Mouse (Mus musculus): ENCODE measurements around the gene Sync. TPM values are rescaled to one million over a fixed set of nuclear protein-coding genes. Genes with fewer than 3 reads are reported as not detected.

Gene Sync
- polyA plus RNA-seq (2015; fragmentation: Nextera tagmentation; extraction: Ambion mirVana) = 1.2 and 1.3 TPM in 2 replicates

DNA sequence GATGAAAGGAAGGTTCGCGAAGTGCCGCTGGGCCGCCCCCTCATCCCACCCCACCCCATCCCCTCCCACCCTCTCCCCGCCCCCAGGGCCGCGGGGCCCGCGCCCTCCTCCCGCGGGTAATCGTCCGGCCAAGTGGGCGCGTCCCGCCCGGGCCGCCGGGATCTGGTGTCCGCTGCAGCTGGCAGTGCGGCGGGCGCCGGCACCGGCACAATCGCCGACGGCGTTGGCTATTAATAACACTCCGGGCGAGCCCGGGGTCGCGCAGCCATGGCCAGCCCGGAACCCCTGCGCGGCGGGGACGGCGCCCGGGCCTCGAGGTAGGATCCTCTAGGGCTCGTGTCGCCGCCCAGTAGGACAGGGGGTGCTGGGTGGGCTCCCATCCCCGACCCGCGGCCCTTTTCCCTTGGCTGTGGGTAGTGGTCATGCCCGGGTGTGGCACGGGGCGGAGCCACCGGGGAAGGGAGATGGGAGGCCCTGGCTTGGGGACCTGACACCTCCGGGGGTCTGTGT, at the start of gene Sync:
Sync (plus strand) TSS at position 146 of the 510 bp plus-strand sequence.
- Histone ChIP-seq H3K4me3 (ENCODE audit: low read length) (peak within 1 kb of the TSS; percentile 60), H3K27ac (ENCODE audit: low read length) (0 out of 2 replicates have a peak within 1 kb of the TSS, but pooled peaks have one; percentile 17), H3K36me3 (ENCODE audit: insufficient read depth, low read length) (no peaks in the 10 kb centered on the region), H3K27me3 (ENCODE audit: insufficient read depth, low read length) (peaks cover 4% of the 10 kb centered on the region; the same call in 1 of the 2 replicates), H3K4me2 (replicated peaks; ENCODE audit: low read depth, low read length) (peak within 1 kb of the TSS; percentile 99), H3K4me1 (ENCODE audit: insufficient read depth, low read length) (peaks cover 22% of the 10 kb centered on the region), H3K9ac (replicated peaks; ENCODE audit: low read length) (peak within 1 kb of the TSS; percentile 68), H3K9me3 (ENCODE audit: low read length) (no peaks in the 10 kb centered on the region)
- peak; percentile 62 for ATAC-seq (ENCODE audit: low FRiP score, low TSS enrichment)
- under 1% methylated on average over 52 of the region's 53 CpGs for WGBS

DNA sequence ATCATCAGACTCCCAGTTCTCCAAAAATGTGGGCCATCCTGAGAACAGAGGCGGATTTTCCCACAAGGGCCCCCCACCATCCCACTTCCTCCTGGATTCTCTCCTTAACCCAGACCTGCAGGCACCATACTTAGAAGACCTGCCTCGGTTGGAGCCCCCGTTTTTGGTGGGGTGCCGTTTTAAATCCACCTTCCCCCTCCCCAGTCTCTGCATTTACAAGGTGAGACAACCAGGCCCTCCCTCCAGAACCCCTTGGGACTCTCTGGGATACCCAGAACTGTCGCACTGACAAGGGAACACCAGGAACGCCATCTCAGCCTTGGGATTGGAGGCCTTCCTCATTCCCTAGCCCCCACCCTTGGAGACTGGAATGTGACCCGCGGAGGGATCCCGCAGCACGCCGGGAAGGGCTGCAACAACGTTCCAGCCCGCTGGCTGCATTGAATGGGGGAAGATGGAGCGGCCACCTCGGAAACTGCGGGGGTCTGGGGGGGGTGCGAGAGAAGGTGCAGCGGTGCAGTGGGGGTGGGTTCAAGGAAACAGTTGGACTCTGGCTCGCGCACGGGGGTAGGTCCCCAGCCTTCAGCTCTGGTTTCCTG, 49.5 kb upstream of the Sync start:
- Histone ChIP-seq H3K4me1 (ENCODE audit: insufficient read depth, low read length) (peaks cover 64% of the 10 kb centered on the region), H3K27me3 (ENCODE audit: insufficient read depth, low read length) (no peaks in the 10 kb centered on the region), H3K27ac (ENCODE audit: low read length) (peak overlapping the region; percentile 77), H3K9ac (replicated peaks; ENCODE audit: low read length) (peak overlapping the region; percentile 82), H3K4me3 (ENCODE audit: low read length) (peak overlapping the region; percentile 82), H3K9me3 (ENCODE audit: low read length) (no peaks in the 10 kb centered on the region), H3K36me3 (ENCODE audit: insufficient read depth, low read length) (no peaks in the 10 kb centered on the region), H3K4me2 (replicated peaks; ENCODE audit: low read depth, low read length) (peak overlapping the region; percentile 90)
- 9% methylated on average over 21 of the region's 21 CpGs for WGBS
- ATAC-seq (ENCODE audit: low FRiP score, low TSS enrichment) = peak; percentile 8; the same call in 1 of the 2 replicates

GRCm38 (mm10) chr4:129238579-129239016, 48.8 kb upstream of the Sync start:
- peaks cover 59% of the 10 kb centered on the region for H3K4me1 ChIP-seq (ENCODE audit: insufficient read depth, low read length)
- H3K27me3 ChIP-seq (ENCODE audit: insufficient read depth, low read length) = no peaks in the 10 kb centered on the region
- H3K4me2 ChIP-seq (replicated peaks; ENCODE audit: low read depth, low read length) = peak overlapping the region; percentile 90
- H3K4me3 ChIP-seq (ENCODE audit: low read length) = peak overlapping the region; percentile 82
- H3K36me3 ChIP-seq (ENCODE audit: insufficient read depth, low read length) = no peaks in the 10 kb centered on the region
- no peaks in the 10 kb centered on the region for H3K9me3 ChIP-seq (ENCODE audit: low read length)
- 2% methylated on average over 22 of the region's 23 CpGs for WGBS
- ATAC-seq (ENCODE audit: low FRiP score, low TSS enrichment) = peak; percentile 41
- peak overlapping the region; percentile 82 for H3K9ac ChIP-seq (replicated peaks; ENCODE audit: low read length)
- peak overlapping the region; percentile 77 for H3K27ac ChIP-seq (ENCODE audit: low read length)

- Histone ChIP-seq H3K9ac (replicated peaks; ENCODE audit: low read length) (peak overlapping the region; percentile 82), H3K4me2 (replicated peaks; ENCODE audit: low read depth, low read length) (peak overlapping the region; percentile 90), H3K27me3 (ENCODE audit: insufficient read depth, low read length) (no peaks in the 10 kb centered on the region), H3K4me3 (ENCODE audit: low read length) (peak overlapping the region; percentile 82), H3K36me3 (ENCODE audit: insufficient read depth, low read length) (no peaks in the 10 kb centered on the region), H3K4me1 (ENCODE audit: insufficient read depth, low read length) (peaks cover 58% of the 10 kb centered on the region), H3K9me3 (ENCODE audit: low read length) (no peaks in the 10 kb centered on the region), H3K27ac (ENCODE audit: low read length) (peak overlapping the region; percentile 77)
- peak; percentile 86 for ATAC-seq (ENCODE audit: low FRiP score, low TSS enrichment)
- under 1% methylated on average over 26 of the region's 29 CpGs for WGBS
These were observed 48.3 kb upstream of the Sync start for GRCm38 (mm10) chr4:129239075-129239474.

DNA sequence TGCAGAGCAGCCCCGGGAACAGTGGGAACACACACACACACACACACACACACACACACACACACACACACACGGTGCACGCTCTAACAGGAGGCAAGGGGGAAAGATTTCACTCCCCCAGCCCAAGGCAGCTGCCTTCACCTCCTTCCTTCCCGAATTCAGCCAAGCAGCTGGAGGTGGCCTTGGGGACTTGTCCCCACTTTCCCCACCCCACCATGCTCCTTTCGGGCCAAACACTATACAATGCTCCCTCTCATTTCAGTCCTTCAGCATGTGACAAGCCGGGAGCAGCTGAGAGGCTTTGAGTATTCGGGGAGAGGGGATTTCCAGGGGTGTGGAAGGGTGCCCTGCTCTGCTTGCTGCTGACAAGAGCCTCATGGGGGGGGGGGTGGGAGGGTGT, 45.5 kb upstream of the Sync start:
- H3K9me3 ChIP-seq (ENCODE audit: low read length) = no peaks in the 10 kb centered on the region
- H3K4me2 ChIP-seq (replicated peaks; ENCODE audit: low read depth, low read length) = no peak overlapping the region
- 21% methylated on average over 7 of the region's 7 CpGs for WGBS
- H3K4me1 ChIP-seq (ENCODE audit: insufficient read depth, low read length) = peaks cover 56% of the 10 kb centered on the region
- H3K27ac ChIP-seq (ENCODE audit: low read length) = no peak overlapping the region
- H3K9ac ChIP-seq (replicated peaks; ENCODE audit: low read length) = no peak overlapping the region
- H3K4me3 ChIP-seq (ENCODE audit: low read length) = no peak overlapping the region
- H3K36me3 ChIP-seq (ENCODE audit: insufficient read depth, low read length) = no peaks in the 10 kb centered on the region
- no peaks in the 10 kb centered on the region for H3K27me3 ChIP-seq (ENCODE audit: insufficient read depth, low read length)
- no peak for ATAC-seq (ENCODE audit: low FRiP score, low TSS enrichment)

DNA sequence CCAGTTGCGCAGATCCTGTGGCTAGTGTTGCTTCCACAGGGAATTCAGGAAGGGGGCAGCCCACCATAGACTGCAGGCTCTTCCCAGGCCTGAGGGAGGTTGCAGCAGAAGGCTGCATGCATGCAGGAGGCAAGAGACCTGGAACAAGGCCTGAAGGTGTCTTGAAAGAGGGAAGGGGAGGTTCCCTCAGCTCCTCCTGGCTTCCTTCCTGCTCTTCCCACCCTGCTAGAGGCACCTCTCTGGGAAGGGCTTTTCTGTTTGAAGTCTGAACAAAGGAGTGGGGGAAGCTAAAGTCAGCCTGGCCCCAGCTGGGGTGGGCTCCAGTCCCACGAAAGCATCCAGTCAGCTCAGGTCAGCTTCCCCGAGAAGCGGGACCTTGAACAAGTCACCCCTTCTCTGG, 45.1 kb upstream of the Sync start:
- Histone ChIP-seq H3K4me2 (replicated peaks; ENCODE audit: low read depth, low read length) (no peak overlapping the region), H3K4me3 (ENCODE audit: low read length) (no peak overlapping the region), H3K27me3 (ENCODE audit: insufficient read depth, low read length) (no peaks in the 10 kb centered on the region; the same call in 1 of the 2 replicates), H3K9me3 (ENCODE audit: low read length) (no peaks in the 10 kb centered on the region), H3K9ac (replicated peaks; ENCODE audit: low read length) (no peak overlapping the region), H3K4me1 (ENCODE audit: insufficient read depth, low read length) (peaks cover 57% of the 10 kb centered on the region), H3K36me3 (ENCODE audit: insufficient read depth, low read length) (no peaks in the 10 kb centered on the region), H3K27ac (ENCODE audit: low read length) (no peak overlapping the region)
- WGBS = 45% methylated on average over 4 of the region's 4 CpGs
- ATAC-seq (ENCODE audit: low FRiP score, low TSS enrichment) = no peak

- WGBS = 43% methylated on average over 4 of the region's 4 CpGs
- H3K27ac ChIP-seq (ENCODE audit: low read length) = no peak overlapping the region
- H3K4me2 ChIP-seq (replicated peaks; ENCODE audit: low read depth, low read length) = no peak overlapping the region
- no peak for ATAC-seq (ENCODE audit: low FRiP score, low TSS enrichment)
- H3K27me3 ChIP-seq (ENCODE audit: insufficient read depth, low read length) = no peaks in the 10 kb centered on the region; the same call in 1 of the 2 replicates
- no peaks in the 10 kb centered on the region for H3K9me3 ChIP-seq (ENCODE audit: low read length)
- no peak overlapping the region for H3K4me3 ChIP-seq (ENCODE audit: low read length)
- no peaks in the 10 kb centered on the region for H3K36me3 ChIP-seq (ENCODE audit: insufficient read depth, low read length)
- peaks cover 57% of the 10 kb centered on the region for H3K4me1 ChIP-seq (ENCODE audit: insufficient read depth, low read length)
- H3K9ac ChIP-seq (replicated peaks; ENCODE audit: low read length) = no peak overlapping the region
These were observed 44.7 kb upstream of the Sync start for GRCm38 (mm10) chr4:129242761-129243160.

DNA sequence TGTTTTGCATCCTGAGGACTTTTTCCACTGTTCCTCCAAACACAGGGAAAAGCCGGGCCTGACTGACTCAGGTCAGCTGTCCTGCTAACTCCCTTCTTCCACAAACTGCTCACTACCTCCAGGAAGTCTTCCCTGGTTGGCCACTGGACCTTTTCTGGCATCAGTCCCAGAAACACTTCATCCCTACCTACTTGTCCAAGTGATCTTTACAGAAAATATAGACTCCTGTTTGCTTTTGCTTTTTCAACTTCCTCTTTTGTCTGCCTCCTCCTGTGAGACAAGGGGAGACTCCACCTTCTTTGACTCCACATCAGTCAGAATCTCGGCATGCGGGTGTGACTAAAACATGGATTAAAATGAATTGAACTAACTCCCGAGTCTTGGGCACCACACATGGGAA, 42.6 kb upstream of the Sync start:
- Histone ChIP-seq H3K4me1 (ENCODE audit: insufficient read depth, low read length) (peaks cover 50% of the 10 kb centered on the region), H3K4me2 (replicated peaks; ENCODE audit: low read depth, low read length) (no peak overlapping the region), H3K9me3 (ENCODE audit: low read length) (no peaks in the 10 kb centered on the region), H3K27me3 (ENCODE audit: insufficient read depth, low read length) (peaks cover 7% of the 10 kb centered on the region; the same call in 1 of the 2 replicates), H3K36me3 (ENCODE audit: insufficient read depth, low read length) (no peaks in the 10 kb centered on the region), H3K9ac (replicated peaks; ENCODE audit: low read length) (no peak overlapping the region), H3K27ac (ENCODE audit: low read length) (no peak overlapping the region), H3K4me3 (ENCODE audit: low read length) (no peak overlapping the region)
- ATAC-seq (ENCODE audit: low FRiP score, low TSS enrichment) = no peak
- 45% methylated on average over 4 of the region's 4 CpGs for WGBS

- H3K4me2 ChIP-seq (replicated peaks; ENCODE audit: low read depth, low read length) = peak overlapping the region; percentile 99
- peaks cover 9% of the 10 kb centered on the region; the same call in 1 of the 2 replicates for H3K27me3 ChIP-seq (ENCODE audit: insufficient read depth, low read length)
- no peaks in the 10 kb centered on the region for H3K9me3 ChIP-seq (ENCODE audit: low read length)
- no peaks in the 10 kb centered on the region for H3K36me3 ChIP-seq (ENCODE audit: insufficient read depth, low read length)
- no peak overlapping the region for H3K27ac ChIP-seq (ENCODE audit: low read length)
- 43% methylated on average over 15 of the region's 15 CpGs for WGBS
- peak overlapping the region; percentile 7; the same call in 1 of the 2 replicates for H3K9ac ChIP-seq (replicated peaks; ENCODE audit: low read length)
- ATAC-seq (ENCODE audit: low FRiP score, low TSS enrichment) = no peak
- H3K4me1 ChIP-seq (ENCODE audit: insufficient read depth, low read length) = peaks cover 59% of the 10 kb centered on the region
- peak overlapping the region; percentile 69; the same call in 1 of the 2 replicates for H3K4me3 ChIP-seq (ENCODE audit: low read length)
These were observed 40.8 kb upstream of the Sync start for GRCm38 (mm10) chr4:129246360-129247301.

Measured in kidney, embryonic 16.5 days (tissue).